Mouse (Mus musculus) neural tube, embryonic 12.5 days (tissue): ENCODE results near the gene Baiap2. TPM values are rescaled to one million over a fixed set of nuclear protein-coding genes. Genes with fewer than 3 reads are reported as not detected.
A peak's percentile ranks its signal among the peaks of the same experiment; 100 is the strongest.

Experiments used
- ATAC-seq: fragments of 200-750 bp; cut with Nextera tagmentation; 2 replicates; pipeline ENCODE4 v1.8.0; 2017; ENCODE audit warnings: low read depth, mild to moderate bottlenecking, moderate TSS enrichment, moderate library complexity; ENCODE audit not compliant: low FRiP score
- H3K27ac ChIP-seq: fragments of 300-500 bp; sonication (generic); 2 replicates; pipeline ENCODE4 v1.5.1; 2016
- H3K27me3 ChIP-seq: fragments of 300-500 bp; sonication (generic); replicated peaks from 2 replicates; pipeline ENCODE4 v1.6.1; 2016; ENCODE audit warnings: mild to moderate bottlenecking
- H3K36me3 ChIP-seq: fragments of 300-500 bp; sonication (generic); 2 replicates; pipeline ENCODE4 v1.6.1; 2016; ENCODE audit warnings: mild to moderate bottlenecking
- H3K4me1 ChIP-seq: fragments of 300-500 bp; sonication (generic); 2 replicates; pipeline ENCODE4 v1.6.1; 2016
- H3K4me2 ChIP-seq: fragments of 300-500 bp; sonication (generic); replicated peaks from 2 replicates; pipeline ENCODE4 v1.6.1; 2016; ENCODE audit warnings: mild to moderate bottlenecking
- H3K4me3 ChIP-seq: fragments of 300-500 bp; sonication (generic); 2 replicates; pipeline ENCODE4 v1.5.1; 2016
- H3K9ac ChIP-seq: fragments of 300-500 bp; sonication (generic); 2 replicates; pipeline ENCODE4 v1.6.1; 2016; ENCODE audit warnings: mild to moderate bottlenecking
- H3K9me3 ChIP-seq: fragments of 300-500 bp; sonication (generic); 2 replicates; pipeline ENCODE4 v1.6.1; 2016; ENCODE audit warnings: mild to moderate bottlenecking
- WGBS: fragments of 180-500 bp; shearing (Covaris S2); methylation state at CpG from one replicate; pipeline ENCODE4 v1.1.7; 2016; 5-methylcytosine and 5-hydroxymethylcytosine counted together
- polyA plus RNA-seq: library from polyadenylated mRNA; unstranded; fragments of >200 nt; fragmentation: Nextera tagmentation; extraction: Ambion mirVana; gene quantifications from 2 replicates; pipeline ENCODE4 v1.2.1, GENCODE M21; 2016

The Baiap2 gene
- polyA plus RNA-seq, 1 experiment from 2014 or later = 11.8 TPM

GRCm38 (mm10) chr11:119967892-119968291 is 25.3 kb downstream of the Baiap2 start:
- ATAC-seq = no peak
- H3K27ac ChIP-seq = no peak overlapping the region
- 88% methylated on average over 2 of the region's 2 CpGs for WGBS
- H3K4me2 ChIP-seq = no peak overlapping the region
- H3K4me1 ChIP-seq = peaks cover 29% of the 10 kb centered on the region
- no peaks in the 10 kb centered on the region for H3K36me3 ChIP-seq
- no peak overlapping the region for H3K4me3 ChIP-seq
- no peak overlapping the region for H3K9ac ChIP-seq
- H3K9me3 ChIP-seq = no peaks in the 10 kb centered on the region
- no peaks in the 10 kb centered on the region for H3K27me3 ChIP-seq

- no peaks in the 10 kb centered on the region for H3K9me3 ChIP-seq
- WGBS = 51% methylated on average over 12 of the region's 12 CpGs
- ATAC-seq = peak; percentile 50; the same call in 1 of the 2 replicates
- H3K27me3 ChIP-seq = no peaks in the 10 kb centered on the region
- H3K4me1 ChIP-seq = peaks cover 23% of the 10 kb centered on the region
- peaks cover 5% of the 10 kb centered on the region for H3K36me3 ChIP-seq
- H3K4me2 ChIP-seq = no peak overlapping the region; the same call in 1 of the 2 replicates
- no peak overlapping the region for H3K9ac ChIP-seq
- no peak overlapping the region; the same call in 1 of the 2 replicates for H3K27ac ChIP-seq
- H3K4me3 ChIP-seq = no peak overlapping the region
Measured at GRCm38 (mm10) chr11:119970021-119970851, 27.7 kb downstream of the Baiap2 start.

- WGBS = 89% methylated on average over 4 of the region's 4 CpGs
- H3K4me2 ChIP-seq = no peak overlapping the region
- no peak overlapping the region for H3K27ac ChIP-seq
- H3K9ac ChIP-seq = no peak overlapping the region
- no peaks in the 10 kb centered on the region for H3K27me3 ChIP-seq
- no peak for ATAC-seq
- no peak overlapping the region for H3K4me3 ChIP-seq
- peaks cover 5% of the 10 kb centered on the region for H3K36me3 ChIP-seq
- H3K9me3 ChIP-seq = no peaks in the 10 kb centered on the region
- peaks cover 17% of the 10 kb centered on the region for H3K4me1 ChIP-seq
Measured at GRCm38 (mm10) chr11:119973789-119974188, 31.2 kb downstream of the Baiap2 start.

- Histone ChIP-seq H3K9ac (no peak overlapping the region), H3K36me3 (peaks cover 5% of the 10 kb centered on the region), H3K9me3 (no peaks in the 10 kb centered on the region), H3K27me3 (no peaks in the 10 kb centered on the region), H3K4me3 (no peak overlapping the region), H3K27ac (no peak overlapping the region), H3K4me1 (peaks cover 5% of the 10 kb centered on the region), H3K4me2 (no peak overlapping the region)
- ATAC-seq = no peak
- 81% methylated on average over 8 of the region's 8 CpGs for WGBS
Measured at GRCm38 (mm10) chr11:119975739-119976501, 33.4 kb downstream of the Baiap2 start.

- H3K4me3 ChIP-seq = no peak overlapping the region
- no peaks in the 10 kb centered on the region for H3K27me3 ChIP-seq
- no peak overlapping the region for H3K9ac ChIP-seq
- H3K9me3 ChIP-seq = no peaks in the 10 kb centered on the region
- no peak for ATAC-seq
- peaks cover 5% of the 10 kb centered on the region for H3K36me3 ChIP-seq
- H3K4me1 ChIP-seq = no peaks in the 10 kb centered on the region
- 95% methylated on average over 4 of the region's 4 CpGs for WGBS
- no peak overlapping the region for H3K4me2 ChIP-seq
- no peak overlapping the region for H3K27ac ChIP-seq
Measured at GRCm38 (mm10) chr11:119978701-119979100, 36.1 kb downstream of the Baiap2 start.

GRCm38 (mm10) chr11:119979596-119980385 is 37.2 kb downstream of the Baiap2 start:
- no peak overlapping the region for H3K27ac ChIP-seq
- no peaks in the 10 kb centered on the region for H3K4me1 ChIP-seq
- no peaks in the 10 kb centered on the region for H3K27me3 ChIP-seq
- no peak overlapping the region for H3K4me3 ChIP-seq
- H3K9me3 ChIP-seq = no peaks in the 10 kb centered on the region
- 66% methylated on average over 10 of the region's 10 CpGs for WGBS
- 0 out of 2 replicates have a peak, but pooled peaks cover under 1% of the 10 kb centered on the region for H3K36me3 ChIP-seq
- no peak overlapping the region for H3K9ac ChIP-seq
- no peak for ATAC-seq
- H3K4me2 ChIP-seq = no peak overlapping the region

GRCm38 (mm10) chr11:119981769-119982168 is 39.2 kb downstream of the Baiap2 start:
- ATAC-seq = no peak

GRCm38 (mm10) chr11:119982236-119982635 is 39.7 kb downstream of the Baiap2 start:
- WGBS = 92% methylated on average over 3 of the region's 3 CpGs
- Histone ChIP-seq H3K4me1 (no peaks in the 10 kb centered on the region), H3K4me2 (no peak overlapping the region), H3K27me3 (no peaks in the 10 kb centered on the region), H3K4me3 (no peak overlapping the region), H3K36me3 (no peaks in the 10 kb centered on the region), H3K9me3 (no peaks in the 10 kb centered on the region), H3K27ac (no peak overlapping the region), H3K9ac (no peak overlapping the region)
- ATAC-seq = no peak

More at GRCm38 (mm10) chr11:119981769-119982168, 39.2 kb downstream of the Baiap2 start:
- H3K27ac ChIP-seq = no peak overlapping the region
- no peaks in the 10 kb centered on the region for H3K9me3 ChIP-seq
- H3K9ac ChIP-seq = no peak overlapping the region
- no peaks in the 10 kb centered on the region for H3K27me3 ChIP-seq
- H3K4me2 ChIP-seq = no peak overlapping the region
- no peak overlapping the region for H3K4me3 ChIP-seq
- H3K4me1 ChIP-seq = no peaks in the 10 kb centered on the region
- H3K36me3 ChIP-seq = no peaks in the 10 kb centered on the region
- 76% methylated on average over 3 of the region's 3 CpGs for WGBS

GRCm38 (mm10) chr11:119983151-119983550 is 40.6 kb downstream of the Baiap2 start:
- ATAC-seq = no peak

GRCm38 (mm10) chr11:119986751-119987425 is 44.3 kb downstream of the Baiap2 start:
- no peak for ATAC-seq
- peaks cover 30% of the 10 kb centered on the region for H3K4me1 ChIP-seq
- no peaks in the 10 kb centered on the region for H3K9me3 ChIP-seq
- no peak overlapping the region for H3K9ac ChIP-seq
- 86% methylated on average over 9 of the region's 9 CpGs for WGBS
- H3K27ac ChIP-seq = no peak overlapping the region
- no peaks in the 10 kb centered on the region for H3K27me3 ChIP-seq
- H3K4me3 ChIP-seq = no peak overlapping the region
- H3K4me2 ChIP-seq = no peak overlapping the region
- H3K36me3 ChIP-seq = no peaks in the 10 kb centered on the region

More at GRCm38 (mm10) chr11:119983151-119983550, 40.6 kb downstream of the Baiap2 start:
- H3K9ac ChIP-seq = no peak overlapping the region
- H3K9me3 ChIP-seq = no peaks in the 10 kb centered on the region
- no peaks in the 10 kb centered on the region for H3K36me3 ChIP-seq
- no peak overlapping the region for H3K4me3 ChIP-seq
- no peak overlapping the region for H3K27ac ChIP-seq
- 95% methylated on average over 2 of the region's 2 CpGs for WGBS
- H3K27me3 ChIP-seq = no peaks in the 10 kb centered on the region
- H3K4me1 ChIP-seq = 0 out of 2 replicates have a peak, but pooled peaks cover 3% of the 10 kb centered on the region
- no peak overlapping the region for H3K4me2 ChIP-seq

- no peak for ATAC-seq
- H3K36me3 ChIP-seq = no peaks in the 10 kb centered on the region
- 87% methylated on average over 7 of the region's 7 CpGs for WGBS
Measured at GRCm38 (mm10) chr11:119987876-119988275, 45.3 kb downstream of the Baiap2 start.

More at GRCm38 (mm10) chr11:119987876-119988275, 45.3 kb downstream of the Baiap2 start:
- Histone ChIP-seq H3K4me2 (no peak overlapping the region), H3K4me3 (no peak overlapping the region), H3K4me1 (peaks cover 30% of the 10 kb centered on the region), H3K9ac (no peak overlapping the region), H3K9me3 (no peaks in the 10 kb centered on the region), H3K27me3 (no peaks in the 10 kb centered on the region), H3K27ac (no peak overlapping the region)
